Mouse (Mus musculus): ENCODE measurements around the gene Rangap1. TPM values are rescaled to one million over a fixed set of nuclear protein-coding genes. Genes with fewer than 3 reads are reported as not detected.

Rangap1 gene
- total and polyA plus RNA-seq, 2 experiments from 2014 or later: 133 to 163 TPM

GRCm38 (mm10) chr15:81676637-81677036, 68.7 kb downstream of the Rangap1 start:
- Histone ChIP-seq H3K9ac (no peak overlapping the region), H3K4me1 (ENCODE audit: insufficient read depth) (no peaks in the 10 kb centered on the region), H3K36me3 (ENCODE audit: insufficient read depth) (peaks cover 51% of the 10 kb centered on the region), H3K4me2 (ENCODE audit: low read depth) (no peak overlapping the region), H3K9me3 (ENCODE audit: low read length) (no peaks in the 10 kb centered on the region), H3K27ac (ENCODE audit: low read depth, low read length) (no peak overlapping the region), H3K4me3 (ENCODE audit: low read depth, low read length) (no peak overlapping the region), H3K27me3 (ENCODE audit: insufficient read depth, low read length) (no peaks in the 10 kb centered on the region)
- TF ChIP-seq CTCF (IDR thresholded peaks at IDR 0.05; ENCODE audit: low read depth): no peak
- DNase-seq: no peak
- no peak for ATAC-seq
- WGBS: 88% methylated on average over 3 of the region's 3 CpGs

DNA sequence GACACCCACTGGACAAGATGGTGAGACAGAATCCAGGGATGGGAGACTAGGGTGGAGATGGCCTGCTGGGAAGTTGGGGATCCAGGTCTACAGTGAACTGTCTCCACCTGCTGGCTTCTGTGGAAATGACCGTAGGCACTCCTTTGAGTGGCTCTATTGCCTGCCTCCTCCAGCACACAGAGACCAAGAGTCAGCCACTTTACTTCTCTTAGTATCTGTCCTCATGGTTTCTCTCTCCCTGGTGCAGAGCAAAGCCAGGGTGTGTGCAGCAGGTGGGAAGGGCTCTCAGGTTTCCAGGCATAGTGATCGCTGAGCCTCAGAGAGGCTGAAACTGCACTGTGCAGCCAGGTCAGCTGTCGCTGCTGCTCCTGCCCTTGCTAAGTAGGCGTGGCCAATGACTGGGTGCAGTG, 75.1 kb downstream of the Rangap1 start:
- H3K27ac ChIP-seq (ENCODE audit: low read depth, low read length): no peak overlapping the region
- 82% methylated on average over 4 of the region's 4 CpGs for WGBS
- H3K9ac ChIP-seq: no peak overlapping the region
- no peak overlapping the region for H3K4me3 ChIP-seq (ENCODE audit: low read depth, low read length)
- TF ChIP-seq CTCF (IDR thresholded peaks at IDR 0.05; ENCODE audit: low read depth): peak; percentile 69
- peak; percentile 60 for ATAC-seq
- peaks cover 53% of the 10 kb centered on the region for H3K36me3 ChIP-seq (ENCODE audit: insufficient read depth)
- H3K4me1 ChIP-seq (ENCODE audit: insufficient read depth): no peaks in the 10 kb centered on the region
- no peaks in the 10 kb centered on the region for H3K9me3 ChIP-seq (ENCODE audit: low read length)
- H3K4me2 ChIP-seq (ENCODE audit: low read depth): no peak overlapping the region
- H3K27me3 ChIP-seq (ENCODE audit: insufficient read depth, low read length): no peaks in the 10 kb centered on the region
- DNase-seq: peak; percentile 64

DNA sequence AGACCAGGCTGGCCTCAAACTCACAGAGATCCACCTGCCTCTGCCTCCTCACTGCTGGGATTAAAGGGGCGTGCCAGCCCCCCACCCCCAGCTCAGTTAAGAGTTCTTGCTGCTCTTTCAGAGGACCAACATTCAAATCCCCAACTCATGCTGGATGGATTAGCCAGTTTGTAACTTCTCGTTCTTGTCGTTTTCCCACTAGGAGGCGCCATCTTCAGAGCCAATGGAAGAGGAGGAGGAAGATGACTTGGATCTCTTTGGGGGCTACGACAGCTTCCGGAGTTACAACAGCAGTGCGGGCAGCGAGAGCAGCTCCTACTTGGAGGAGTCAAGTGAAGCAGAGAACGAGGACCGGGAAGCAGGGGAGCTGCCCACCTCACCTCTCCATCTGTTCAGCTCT, 78.4 kb downstream of the Rangap1 start:
- H3K27ac ChIP-seq (ENCODE audit: low read depth, low read length): no peak overlapping the region
- H3K9ac ChIP-seq: no peak overlapping the region
- peaks cover 40% of the 10 kb centered on the region for H3K36me3 ChIP-seq (ENCODE audit: insufficient read depth)
- 0 out of 2 replicates have a peak, but pooled peaks cover 6% of the 10 kb centered on the region for H3K4me1 ChIP-seq (ENCODE audit: insufficient read depth)
- H3K4me2 ChIP-seq (ENCODE audit: low read depth): no peak overlapping the region
- 88% methylated on average over 10 of the region's 10 CpGs for WGBS
- no peak overlapping the region for H3K4me3 ChIP-seq (ENCODE audit: low read depth, low read length)
- ATAC-seq: no peak
- no peak for DNase-seq
- H3K27me3 ChIP-seq (ENCODE audit: insufficient read depth, low read length): no peaks in the 10 kb centered on the region
- TF ChIP-seq CTCF (IDR thresholded peaks at IDR 0.05; ENCODE audit: low read depth): peak; percentile 25; the same call in 1 of the 2 replicates
- H3K9me3 ChIP-seq (ENCODE audit: low read length): no peaks in the 10 kb centered on the region

DNA sequence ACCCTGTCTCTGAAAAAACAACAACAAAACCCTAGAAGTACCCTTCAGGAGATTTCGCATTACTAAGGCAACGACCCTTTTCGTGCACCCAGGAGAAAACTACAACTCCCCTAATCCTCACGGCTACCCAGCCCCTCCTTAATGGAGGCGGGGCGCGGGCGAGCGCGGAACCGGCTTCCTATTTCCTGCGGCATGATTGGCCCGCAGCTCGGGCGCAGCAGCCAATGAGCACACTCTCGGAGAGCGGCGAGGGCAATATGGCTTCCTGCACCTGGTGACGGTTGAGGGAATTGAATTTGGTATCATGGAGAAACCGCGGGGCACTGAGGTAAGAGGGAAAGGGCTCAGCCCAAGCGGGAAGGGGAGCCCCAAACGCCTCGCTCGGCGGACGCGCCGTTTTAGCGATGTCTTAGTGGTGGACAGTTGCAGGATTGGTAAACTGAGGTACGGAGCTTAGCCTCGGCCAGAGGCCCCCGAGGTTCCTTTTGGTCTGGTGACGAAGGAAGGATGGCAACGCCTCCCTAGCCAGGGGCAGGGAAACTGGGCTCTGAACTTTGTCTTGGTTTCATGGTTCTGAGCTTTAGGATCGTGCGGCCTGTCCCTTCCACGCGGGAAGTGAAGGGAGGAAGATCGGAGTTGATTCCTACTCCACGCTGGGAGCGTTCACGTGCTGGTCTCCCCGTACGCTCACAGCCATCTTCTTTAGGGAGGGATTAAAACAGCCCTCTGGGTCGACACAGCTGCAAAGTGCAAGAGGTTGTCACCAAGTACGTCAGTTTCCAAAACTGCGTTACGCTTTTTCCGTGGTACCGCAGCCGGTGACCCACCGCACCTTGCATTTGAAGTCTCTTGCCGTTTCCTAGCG, 81.4 kb downstream of the Rangap1 start, which contains the start of gene L3mbtl2:
TSS of gene L3mbtl2 (plus strand) at position 193 of the 865 bp plus-strand sequence.
- no peaks in the 10 kb centered on the region for H3K27me3 ChIP-seq (ENCODE audit: insufficient read depth, low read length)
- peak; percentile 60 for TF ChIP-seq CTCF (IDR thresholded peaks at IDR 0.05; ENCODE audit: low read depth)
- DNase-seq: peak; percentile 96
- H3K4me2 ChIP-seq (ENCODE audit: low read depth): peak within 1 kb of the TSS; percentile 65
- peak within 1 kb of the TSS; percentile 70; the same call in 1 of the 2 replicates for H3K27ac ChIP-seq (ENCODE audit: low read depth, low read length)
- H3K4me3 ChIP-seq (ENCODE audit: low read depth, low read length): peak within 1 kb of the TSS; percentile 71
- H3K4me1 ChIP-seq (ENCODE audit: insufficient read depth): 0 out of 2 replicates have a peak, but pooled peaks cover 6% of the 10 kb centered on the region
- WGBS: 2% methylated on average over 55 of the region's 55 CpGs
- peaks cover 19% of the 10 kb centered on the region for H3K36me3 ChIP-seq (ENCODE audit: insufficient read depth)
- peak within 1 kb of the TSS; percentile 61 for H3K9ac ChIP-seq
- H3K9me3 ChIP-seq (ENCODE audit: low read length): no peaks in the 10 kb centered on the region
- ATAC-seq: peak; percentile 100

DNA sequence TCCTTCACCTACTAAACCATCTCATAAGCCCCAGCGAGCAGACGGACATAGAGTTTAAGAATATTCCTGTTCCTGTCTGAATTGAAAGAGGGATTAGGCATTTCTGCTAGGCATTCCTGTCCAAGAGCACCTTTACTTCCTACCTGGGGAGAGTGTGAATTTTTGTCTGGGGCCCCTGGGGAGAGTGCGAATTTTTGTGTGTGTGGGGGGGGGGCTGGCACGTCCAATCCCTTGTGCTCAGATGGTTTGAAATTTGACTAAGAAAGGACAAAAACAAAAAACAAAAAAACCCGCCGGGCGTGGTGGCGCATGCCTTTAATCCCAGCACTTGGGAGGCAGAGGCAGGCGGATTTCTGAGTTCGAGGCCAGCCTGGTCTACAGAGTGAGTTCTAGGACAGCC, 82.0 kb downstream of the Rangap1 start:
- no peak for TF ChIP-seq CTCF (IDR thresholded peaks at IDR 0.05; ENCODE audit: low read depth)
- H3K4me1 ChIP-seq (ENCODE audit: insufficient read depth): 0 out of 2 replicates have a peak, but pooled peaks cover 6% of the 10 kb centered on the region
- H3K27me3 ChIP-seq (ENCODE audit: insufficient read depth, low read length): no peaks in the 10 kb centered on the region
- no peak overlapping the region for H3K27ac ChIP-seq (ENCODE audit: low read depth, low read length)
- ATAC-seq (no peak), DNase-seq (no peak)
- peak overlapping the region; percentile 71 for H3K4me3 ChIP-seq (ENCODE audit: low read depth, low read length)
- H3K9me3 ChIP-seq (ENCODE audit: low read length): no peaks in the 10 kb centered on the region
- H3K4me2 ChIP-seq (ENCODE audit: low read depth): peak overlapping the region; percentile 65
- peaks cover 13% of the 10 kb centered on the region for H3K36me3 ChIP-seq (ENCODE audit: insufficient read depth)
- no peak overlapping the region for H3K9ac ChIP-seq
- 69% methylated on average over 10 of the region's 10 CpGs for WGBS

DNA sequence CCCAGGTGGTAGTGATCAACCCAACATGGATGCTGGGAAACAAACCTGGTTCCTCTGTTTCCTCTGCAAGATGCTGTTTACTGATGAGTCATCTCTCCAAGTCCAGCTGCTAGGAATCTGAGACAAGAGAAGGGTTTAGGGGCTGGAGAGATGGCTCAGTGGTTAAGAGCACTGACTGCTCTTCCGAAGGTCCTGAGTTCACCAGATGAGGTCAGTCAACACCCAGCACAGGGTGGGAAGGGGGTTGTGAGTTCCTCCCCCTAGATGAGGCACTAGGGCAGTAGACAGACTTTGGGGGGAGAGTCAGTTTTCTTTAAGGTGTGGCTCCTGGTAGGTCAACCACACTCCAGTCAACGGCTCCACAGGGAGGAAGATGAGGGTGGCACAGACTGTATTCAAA, 83.6 kb downstream of the Rangap1 start:
- no peak for DNase-seq
- H3K4me3 ChIP-seq (ENCODE audit: low read depth, low read length): no peak overlapping the region
- 100% methylated on average over 2 of the region's 2 CpGs for WGBS
- H3K9ac ChIP-seq: no peak overlapping the region
- H3K27ac ChIP-seq (ENCODE audit: low read depth, low read length): no peak overlapping the region
- H3K9me3 ChIP-seq (ENCODE audit: low read length): no peaks in the 10 kb centered on the region
- ATAC-seq: no peak
- no peaks in the 10 kb centered on the region for H3K36me3 ChIP-seq (ENCODE audit: insufficient read depth)
- no peaks in the 10 kb centered on the region for H3K27me3 ChIP-seq (ENCODE audit: insufficient read depth, low read length)
- TF ChIP-seq CTCF (IDR thresholded peaks at IDR 0.05; ENCODE audit: low read depth): no peak
- H3K4me2 ChIP-seq (ENCODE audit: low read depth): no peak overlapping the region
- 0 out of 2 replicates have a peak, but pooled peaks cover 6% of the 10 kb centered on the region for H3K4me1 ChIP-seq (ENCODE audit: insufficient read depth)

Other genes starting within 250 kb of the Rangap1 start
- 42.4 and 50.1 TPM in 2 replicates for gene Ep300, start 160.2 kb downstream of the Rangap1 start, total RNA-seq (2014; rRNA removed)
- 8.6 and 15.6 TPM in 2 replicates for gene Ep300, start 160.2 kb downstream of the Rangap1 start, polyA plus RNA-seq (2015; fragmentation: Nextera tagmentation; extraction: Ambion mirVana)
- gene L3mbtl2, start 81.6 kb downstream of the Rangap1 start, total RNA-seq (2014; rRNA removed): 28.5 and 30.9 TPM in 2 replicates
- 24.3 and 28.5 TPM in 2 replicates for gene L3mbtl2, start 81.6 kb downstream of the Rangap1 start, polyA plus RNA-seq (2015; fragmentation: Nextera tagmentation; extraction: Ambion mirVana)
- 31.9 and 35.3 TPM in 2 replicates for gene Chadl, start 48.2 kb downstream of the Rangap1 start, total RNA-seq (2014; rRNA removed)
- 49.2 and 52.8 TPM in 2 replicates for gene Chadl, start 48.2 kb downstream of the Rangap1 start, polyA plus RNA-seq (2015; fragmentation: Nextera tagmentation; extraction: Ambion mirVana)
- gene Zc3h7b, start 473 bp downstream of the Rangap1 start, total RNA-seq (2014; rRNA removed): 121 and 131 TPM in 2 replicates
- gene Zc3h7b, start 473 bp downstream of the Rangap1 start, polyA plus RNA-seq (2015; fragmentation: Nextera tagmentation; extraction: Ambion mirVana): 38.6 and 41.3 TPM in 2 replicates
- gene Tef, start 56.9 kb upstream of the Rangap1 start, total RNA-seq (2014; rRNA removed): 60.2 and 71.8 TPM in 2 replicates
- 21.9 and 27.8 TPM in 2 replicates for gene Tef, start 56.9 kb upstream of the Rangap1 start, polyA plus RNA-seq (2015; fragmentation: Nextera tagmentation; extraction: Ambion mirVana)
- gene Tob2, start 113.3 kb upstream of the Rangap1 start, total RNA-seq (2014; rRNA removed): 9.2 and 13.0 TPM in 2 replicates
- 11.4 TPM in 2 replicates for gene Tob2, start 113.3 kb upstream of the Rangap1 start, polyA plus RNA-seq (2015; fragmentation: Nextera tagmentation; extraction: Ambion mirVana)
- 41.5 and 48.5 TPM in 2 replicates for gene Phf5a, start 126.4 kb upstream of the Rangap1 start, total RNA-seq (2014; rRNA removed)
- 107 and 112 TPM in 2 replicates for gene Phf5a, start 126.4 kb upstream of the Rangap1 start, polyA plus RNA-seq (2015; fragmentation: Nextera tagmentation; extraction: Ambion mirVana)
- 354 and 357 TPM in 2 replicates for gene Aco2, start 126.8 kb upstream of the Rangap1 start, total RNA-seq (2014; rRNA removed)
- 234 and 251 TPM in 2 replicates for gene Aco2, start 126.8 kb upstream of the Rangap1 start, polyA plus RNA-seq (2015; fragmentation: Nextera tagmentation; extraction: Ambion mirVana)
- gene Polr3h, start 180.7 kb upstream of the Rangap1 start, total RNA-seq (2014; rRNA removed): 52.8 and 62.5 TPM in 2 replicates
- 105 and 113 TPM in 2 replicates for gene Polr3h, start 180.7 kb upstream of the Rangap1 start, polyA plus RNA-seq (2015; fragmentation: Nextera tagmentation; extraction: Ambion mirVana)
- 88.9 and 118 TPM in 2 replicates for gene Csdc2, start 191.2 kb upstream of the Rangap1 start, total RNA-seq (2014; rRNA removed)
- 178 and 273 TPM in 2 replicates for gene Csdc2, start 191.2 kb upstream of the Rangap1 start, polyA plus RNA-seq (2015; fragmentation: Nextera tagmentation; extraction: Ambion mirVana)
- gene Pmm1, start 215.4 kb upstream of the Rangap1 start, total RNA-seq (2014; rRNA removed): 162 and 181 TPM in 2 replicates
- 132 and 140 TPM in 2 replicates for gene Pmm1, start 215.4 kb upstream of the Rangap1 start, polyA plus RNA-seq (2015; fragmentation: Nextera tagmentation; extraction: Ambion mirVana)
- not detected in 2 replicates for gene 1700029P11Rik, start 235.0 kb upstream of the Rangap1 start, total RNA-seq (2014; rRNA removed)
- gene 1700029P11Rik, start 235.0 kb upstream of the Rangap1 start, polyA plus RNA-seq (2015; fragmentation: Nextera tagmentation; extraction: Ambion mirVana): not detected in 2 replicates
- 28.4 and 34.8 TPM in 2 replicates for gene Xrcc6, start 242.3 kb upstream of the Rangap1 start, total RNA-seq (2014; rRNA removed)
- gene Xrcc6, start 242.3 kb upstream of the Rangap1 start, polyA plus RNA-seq (2015; fragmentation: Nextera tagmentation; extraction: Ambion mirVana): 25.6 and 29.5 TPM in 2 replicates